Mouse (Mus musculus): Measurements from ENCODE around the gene Kyat3.
"Not testable (repeated sequence)": the region's sequence is repeated elsewhere in the genome, so short reads cannot be mapped to it uniquely, and the experiment has no call there.

Kyat3 gene

GRCm38 (mm10) chr3:142700442-142701322 is at the start of gene Kyat3:
Gene Kyat3 (plus strand): TSS chr3:142701051.
- peak; percentile 85 to 87 for DNase-seq

- no peak for DNase-seq
Measured at GRCm38 (mm10) chr3:142664723-142665122, 36.1 kb upstream of the Kyat3 start.

GRCm38 (mm10) chr3:142674607-142675006 is 26.2 kb upstream of the Kyat3 start:
- no peak for DNase-seq

GRCm38 (mm10) chr3:142687939-142688338 is 12.9 kb upstream of the Kyat3 start:
- DNase-seq: no peak

GRCm38 (mm10) chr3:142688353-142688752 is 12.5 kb upstream of the Kyat3 start:
- DNase-seq: no peak

GRCm38 (mm10) chr3:142696517-142696916 is 4.3 kb upstream of the Kyat3 start:
- DNase-seq: no peak

GRCm38 (mm10) chr3:142701407-142701989 is 647 bp downstream of the Kyat3 start:
- DNase-seq: no peak

- DNase-seq: no peak
Measured at GRCm38 (mm10) chr3:142706581-142707444, 6.0 kb downstream of the Kyat3 start.

GRCm38 (mm10) chr3:142708181-142708848 is 7.5 kb downstream of the Kyat3 start:
- not testable (repeated sequence) for DNase-seq

GRCm38 (mm10) chr3:142708849-142709419 is 8.1 kb downstream of the Kyat3 start:
- DNase-seq: peak; percentile 63 to 81

GRCm38 (mm10) chr3:142710360-142711007 is 9.6 kb downstream of the Kyat3 start:
- peak; percentile 12 to 14 for DNase-seq

- DNase-seq: no peak
Measured at GRCm38 (mm10) chr3:142711372-142711771, 10.5 kb downstream of the Kyat3 start.

GRCm38 (mm10) chr3:142712401-142713040 is 11.7 kb downstream of the Kyat3 start:
- DNase-seq: not testable (repeated sequence)

- no peak for DNase-seq
Measured at GRCm38 (mm10) chr3:142725481-142725880, 24.6 kb downstream of the Kyat3 start.

- no peak for DNase-seq
Measured at GRCm38 (mm10) chr3:142725969-142726672, 25.3 kb downstream of the Kyat3 start.

GRCm38 (mm10) chr3:142734291-142734690 is 33.4 kb downstream of the Kyat3 start:
- no peak for DNase-seq

- no peak for DNase-seq
Measured at GRCm38 (mm10) chr3:142740896-142741295, 40.0 kb downstream of the Kyat3 start.

GRCm38 (mm10) chr3:142743973-142744898 is 43.4 kb downstream of the Kyat3 start:
- peak; percentile 15 to 24 for DNase-seq

- no peak for DNase-seq
Measured at GRCm38 (mm10) chr3:142745076-142745475, 44.2 kb downstream of the Kyat3 start.
